Mouse (Mus musculus): ENCODE measurements at regions not wholly inside any gene's neighbourhood (a gene's known extent, or its start where the extent isn't known, plus 50 kb on each side); places are given as distances from the start of the nearest gene placed in this dataset.

- TF ChIP-seq CTCF (IDR thresholded peaks at IDR 0.05) (no peak), EP300 (IDR thresholded peaks at IDR 0.05) (no peak)
Measured at GRCm38 (mm10) chr2:45208526-45208925, 91.3 kb upstream of the Zeb2 start.

Data from lung, postnatal 0 days (tissue).